Mouse (Mus musculus) liver, embryonic 14.5 days (tissue): ENCODE data around the gene Defb22.

Source experiments
- CTCF ChIP-seq: IDR thresholded peaks from 2 replicates; pipeline ENCODE4 v1.5.1; 2016; ENCODE audit warnings: antibody characterized with exemption, low read depth, control low read depth
- EP300 ChIP-seq: IDR thresholded peaks from 2 replicates; pipeline ENCODE4 v1.6.1; 2016; ENCODE audit warnings: antibody characterized with exemption, low read depth

GRCm38 (mm10) chr2:152490038-152490437, at the start of gene Defb22:
- TF ChIP-seq EP300 (no peak), CTCF (no peak)
